Mouse (Mus musculus) liver, embryonic 13.5 days (tissue): ENCODE measurements around the gene Srgap2. TPM values are rescaled to one million over a fixed set of nuclear protein-coding genes. Genes with fewer than 3 reads are reported as not detected.

Source experiments
- ATAC-seq: fragments of 200-750 bp; cut with Nextera tagmentation; 2 replicates; pipeline ENCODE4 v1.8.0; 2017; ENCODE audit warnings: low read depth, mild to moderate bottlenecking, moderate number of reproducible peaks, moderate library complexity
- DNase-seq: peaks from one replicate; pipeline ENCODE4 v3.0.0; 2022
- H3K27ac ChIP-seq: fragments of 300-500 bp; sonication (generic); 2 replicates; pipeline ENCODE4 v1.5.1; 2015; ENCODE audit warnings: moderate library complexity, mild to moderate bottlenecking, inconsistent platforms
- H3K27me3 ChIP-seq: fragments of 300-500 bp; sonication (generic); 2 replicates; pipeline ENCODE4 v1.6.1; 2015; ENCODE audit warnings: mild to moderate bottlenecking, inconsistent platforms
- H3K36me3 ChIP-seq: fragments of 300-500 bp; sonication (generic); 2 replicates; pipeline ENCODE4 v1.6.1; 2015; ENCODE audit warnings: mild to moderate bottlenecking, inconsistent platforms
- H3K4me1 ChIP-seq: fragments of 300-500 bp; sonication (generic); replicated peaks from 2 replicates; pipeline ENCODE4 v1.6.1; 2015; ENCODE audit warnings: inconsistent platforms
- H3K4me2 ChIP-seq: fragments of 300-500 bp; sonication (generic); 2 replicates; pipeline ENCODE4 v1.6.1; 2015; ENCODE audit warnings: inconsistent platforms, mild to moderate bottlenecking, moderate library complexity
- H3K4me3 ChIP-seq: fragments of 300-500 bp; sonication (generic); replicated peaks from 2 replicates; pipeline ENCODE4 v1.5.1; 2015; ENCODE audit warnings: mild to moderate bottlenecking, inconsistent platforms
- H3K9ac ChIP-seq: fragments of 300-500 bp; sonication (generic); 2 replicates; pipeline ENCODE4 v1.6.1; 2015; ENCODE audit warnings: mild to moderate bottlenecking, inconsistent platforms
- H3K9me3 ChIP-seq: fragments of 300-500 bp; sonication (generic); replicated peaks from 2 replicates; pipeline ENCODE4 v1.6.1; 2016; ENCODE audit warnings: inconsistent platforms
- WGBS: fragments of 180-500 bp; shearing (Covaris S2); methylation state at CpG from one replicate; pipeline ENCODE4 v1.1.7; 2015; ENCODE audit not compliant: insufficient replicate concordance; 5-methylcytosine and 5-hydroxymethylcytosine counted together
- polyA plus RNA-seq: library from polyadenylated mRNA; unstranded; fragments of >200 nt; fragmentation: Nextera tagmentation; extraction: Ambion mirVana; gene quantifications from 2 replicates; pipeline ENCODE4 v1.2.1, GENCODE M21; 2015

Gene Srgap2
- polyA plus RNA-seq, 1 experiment from 2014 or later: 3.7 TPM

DNA sequence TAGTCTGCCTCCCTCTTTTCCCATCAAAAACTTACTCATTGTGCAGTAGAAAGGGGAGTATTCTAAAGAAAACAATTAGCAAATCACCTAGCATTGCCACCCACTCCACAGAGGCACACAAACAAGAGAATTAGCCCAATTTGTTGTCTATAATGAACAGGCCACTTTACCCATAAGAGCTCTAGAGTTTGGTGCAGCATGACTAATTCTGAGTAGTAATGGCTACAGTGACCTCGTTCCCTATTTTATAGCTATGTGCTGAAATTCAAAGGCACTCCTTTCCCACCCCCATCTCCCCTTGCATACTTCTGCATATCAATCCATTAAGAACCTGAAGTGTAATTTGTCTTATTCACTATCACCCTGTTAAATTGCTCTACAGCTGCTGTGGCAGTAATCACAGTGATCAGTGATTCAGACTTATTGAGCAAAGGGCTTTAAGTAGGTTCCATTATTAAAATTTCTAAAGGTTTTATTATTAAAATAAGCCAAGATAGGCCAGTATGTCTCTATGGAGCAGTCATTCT lies 64.5 kb downstream of the Srgap2 start:
- Histone ChIP-seq H3K36me3 (no peaks in the 10 kb centered on the region), H3K4me3 (no peak overlapping the region), H3K27me3 (no peaks in the 10 kb centered on the region), H3K4me2 (no peak overlapping the region), H3K4me1 (peaks cover 8% of the 10 kb centered on the region; the same call in 1 of the 2 replicates), H3K9ac (no peak overlapping the region), H3K9me3 (no peaks in the 10 kb centered on the region), H3K27ac (no peak overlapping the region)
- ATAC-seq: no peak
- no peak for DNase-seq
- WGBS: 82% methylated on average over 1 of the region's 1 CpGs

DNA sequence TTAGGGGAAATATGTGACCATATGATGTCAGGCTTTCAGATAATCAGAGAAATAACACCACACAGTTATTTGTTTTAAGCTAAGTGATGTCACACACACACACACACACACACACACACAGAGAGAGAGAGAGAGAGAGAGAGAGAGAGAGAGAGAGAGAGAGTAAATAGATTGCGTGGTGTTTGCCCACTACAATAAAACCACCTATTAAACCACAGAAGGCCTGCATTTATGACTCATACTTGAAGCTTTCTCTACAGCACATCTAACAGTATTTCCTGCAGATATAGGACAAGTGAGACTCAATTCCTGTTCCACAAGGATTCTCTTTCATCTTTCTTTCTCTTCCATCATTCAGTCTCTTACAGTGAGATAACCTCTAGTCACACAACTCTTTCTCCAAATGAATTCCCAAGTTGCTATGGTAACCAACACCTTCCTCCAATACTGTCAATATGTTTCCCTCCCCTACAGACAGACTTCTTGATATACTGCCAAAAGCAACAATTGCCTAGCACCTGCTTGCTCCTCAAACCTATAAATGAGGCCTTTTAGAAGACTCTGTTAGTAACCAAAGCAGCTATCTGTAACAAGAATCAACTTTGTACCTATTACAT lies 66.1 kb downstream of the Srgap2 start:
- 71% methylated on average over 1 of the region's 1 CpGs for WGBS
- Histone ChIP-seq H3K4me2 (no peak overlapping the region), H3K4me3 (no peak overlapping the region), H3K9me3 (no peaks in the 10 kb centered on the region), H3K9ac (no peak overlapping the region), H3K27me3 (no peaks in the 10 kb centered on the region), H3K27ac (no peak overlapping the region), H3K4me1 (0 out of 2 replicates have a peak, but pooled peaks cover 8% of the 10 kb centered on the region), H3K36me3 (no peaks in the 10 kb centered on the region)
- ATAC-seq (no peak), DNase-seq (no peak)

DNA sequence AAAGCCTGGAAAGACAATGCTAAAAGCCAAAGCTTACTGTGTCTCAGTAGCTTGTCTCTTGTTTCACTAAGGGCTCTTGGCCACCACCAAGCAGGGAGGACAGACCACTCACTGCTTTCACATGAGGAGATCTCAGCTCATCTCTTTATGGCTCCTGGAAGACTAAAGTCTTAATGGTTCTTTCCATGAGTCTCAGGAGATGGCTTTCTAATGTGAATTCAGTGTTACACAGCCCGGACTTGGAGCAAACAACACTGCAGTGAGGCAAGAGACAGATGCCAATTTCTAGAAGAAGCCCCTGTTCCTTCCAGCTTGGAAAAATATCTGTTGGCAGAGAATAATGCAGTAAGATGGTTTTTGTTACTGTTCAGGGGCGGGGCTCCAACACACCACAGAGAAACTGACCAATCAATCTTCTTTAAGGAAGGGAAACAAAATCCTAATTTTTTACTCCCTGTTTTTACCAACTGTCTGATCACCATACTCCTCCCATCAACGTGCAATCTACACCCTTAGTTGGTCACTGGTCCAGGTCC lies 71.7 kb downstream of the Srgap2 start:
- H3K27ac ChIP-seq: 0 out of 2 replicates have a peak overlapping the region, but pooled peaks have one; percentile 10
- no peak overlapping the region for H3K4me2 ChIP-seq
- no peak overlapping the region for H3K9ac ChIP-seq
- H3K36me3 ChIP-seq: no peaks in the 10 kb centered on the region
- ATAC-seq (no peak), DNase-seq (no peak)
- no peak overlapping the region for H3K4me3 ChIP-seq
- H3K4me1 ChIP-seq: peaks cover 26% of the 10 kb centered on the region
- H3K9me3 ChIP-seq: no peaks in the 10 kb centered on the region
- H3K27me3 ChIP-seq: no peaks in the 10 kb centered on the region
- WGBS: 72% methylated on average over 3 of the region's 3 CpGs

DNA sequence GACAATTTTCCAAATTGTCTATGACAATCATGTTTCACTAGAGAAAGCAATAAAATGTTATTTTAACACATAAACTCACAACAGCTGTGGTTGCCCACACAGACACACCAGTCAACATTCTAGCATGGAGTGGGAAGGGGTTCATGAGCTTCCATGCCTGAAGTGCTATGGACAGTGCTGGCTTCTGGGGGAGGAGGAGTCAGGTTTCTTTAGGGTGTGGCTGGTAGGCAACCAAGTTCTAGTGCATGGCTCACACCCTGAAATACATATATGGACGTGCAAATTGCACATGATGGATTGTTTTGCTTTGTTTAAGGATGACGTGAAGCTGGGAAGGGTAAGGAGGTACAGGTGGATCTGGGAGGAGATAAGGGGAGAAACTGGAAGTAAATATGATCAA lies 72.8 kb downstream of the Srgap2 start:
- Histone ChIP-seq H3K4me1 (peaks cover 28% of the 10 kb centered on the region), H3K27me3 (no peaks in the 10 kb centered on the region), H3K36me3 (no peaks in the 10 kb centered on the region), H3K4me2 (no peak overlapping the region), H3K9ac (no peak overlapping the region), H3K27ac (no peak overlapping the region), H3K4me3 (no peak overlapping the region), H3K9me3 (no peaks in the 10 kb centered on the region)
- DNase-seq (no peak), ATAC-seq (peak; percentile 84)
- WGBS: 54% methylated on average over 2 of the region's 2 CpGs

DNA sequence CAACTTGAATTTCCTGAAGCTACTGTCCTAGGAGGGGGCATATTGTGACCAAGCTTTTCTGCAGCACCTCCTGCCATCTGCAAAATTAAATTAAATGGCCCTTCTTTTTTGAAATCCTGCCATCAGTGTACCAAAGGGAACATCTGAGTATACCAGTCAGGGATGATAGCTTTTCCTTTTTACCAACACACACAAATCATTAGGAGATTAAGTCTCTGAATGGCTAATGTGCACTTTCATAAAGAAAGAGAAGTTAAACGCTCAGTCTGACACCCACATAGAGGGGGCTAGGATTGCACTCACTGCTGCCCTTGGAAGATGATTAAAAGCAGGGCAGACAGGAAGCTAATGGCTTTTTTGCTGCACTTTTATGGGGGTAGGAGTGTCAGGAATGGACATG lies 73.8 kb downstream of the Srgap2 start:
- Histone ChIP-seq H3K4me1 (peaks cover 37% of the 10 kb centered on the region), H3K36me3 (no peaks in the 10 kb centered on the region), H3K27me3 (no peaks in the 10 kb centered on the region), H3K4me2 (no peak overlapping the region), H3K9me3 (no peaks in the 10 kb centered on the region), H3K27ac (no peak overlapping the region), H3K4me3 (no peak overlapping the region), H3K9ac (no peak overlapping the region)
- 68% methylated on average over 1 of the region's 1 CpGs for WGBS
- ATAC-seq: no peak
- DNase-seq: no peak

DNA sequence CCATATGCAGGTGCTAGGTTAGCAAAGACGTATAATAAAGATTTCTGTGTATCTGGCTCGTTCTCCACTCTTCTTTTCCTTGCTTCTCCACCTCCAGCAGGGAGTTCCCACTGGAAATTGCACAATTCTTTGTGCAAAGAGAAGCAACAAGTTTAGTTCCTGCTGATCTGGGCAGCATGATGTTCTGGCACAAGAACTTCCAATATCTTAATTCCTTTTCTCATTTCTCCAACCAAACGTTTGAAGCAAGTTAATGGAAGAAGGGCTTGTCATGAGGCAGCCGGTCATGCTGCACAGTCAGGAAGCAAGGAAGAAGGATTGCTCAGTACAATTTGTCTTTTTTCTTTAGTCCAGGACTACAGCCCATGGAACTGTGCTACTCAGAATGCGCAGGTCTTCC lies 78.8 kb downstream of the Srgap2 start:
- DNase-seq (no peak), ATAC-seq (no peak)
- H3K4me2 ChIP-seq: no peak overlapping the region
- H3K27me3 ChIP-seq: no peaks in the 10 kb centered on the region
- no peak overlapping the region for H3K4me3 ChIP-seq
- peak overlapping the region; percentile 71 for H3K27ac ChIP-seq
- no peak overlapping the region for H3K9ac ChIP-seq
- no peaks in the 10 kb centered on the region for H3K9me3 ChIP-seq
- 71% methylated on average over 5 of the region's 5 CpGs for WGBS
- H3K4me1 ChIP-seq: peaks cover 59% of the 10 kb centered on the region
- H3K36me3 ChIP-seq: no peaks in the 10 kb centered on the region

DNA sequence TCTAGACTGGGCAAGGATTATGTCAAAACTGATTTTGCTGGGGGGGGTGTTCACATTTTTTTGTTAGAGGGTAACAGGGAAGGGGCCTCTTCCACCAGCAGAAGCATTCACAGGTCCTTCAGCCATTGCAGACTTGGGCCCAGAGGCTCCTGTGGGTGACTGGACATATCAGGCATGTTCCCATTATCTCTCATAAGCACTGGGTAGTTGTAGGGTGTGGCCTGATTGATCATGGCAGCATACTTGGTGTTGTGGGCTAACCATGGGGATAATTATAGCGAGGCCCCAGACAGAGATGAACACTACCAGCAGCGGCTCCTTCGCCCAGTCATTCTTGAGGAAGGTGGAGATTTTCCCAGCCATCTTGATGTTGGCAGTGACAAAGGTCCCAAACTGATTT lies 79.8 kb downstream of the Srgap2 start:
- H3K27me3 ChIP-seq: no peaks in the 10 kb centered on the region
- peak overlapping the region; percentile 42 for H3K4me2 ChIP-seq
- 16% methylated on average over 3 of the region's 3 CpGs for WGBS
- no peak overlapping the region for H3K4me3 ChIP-seq
- no peaks in the 10 kb centered on the region for H3K36me3 ChIP-seq
- H3K9ac ChIP-seq: no peak overlapping the region
- ATAC-seq (peak; percentile 100), DNase-seq (peak; percentile 78)
- peaks cover 61% of the 10 kb centered on the region for H3K4me1 ChIP-seq
- no peaks in the 10 kb centered on the region for H3K9me3 ChIP-seq
- peak overlapping the region; percentile 71 for H3K27ac ChIP-seq

DNA sequence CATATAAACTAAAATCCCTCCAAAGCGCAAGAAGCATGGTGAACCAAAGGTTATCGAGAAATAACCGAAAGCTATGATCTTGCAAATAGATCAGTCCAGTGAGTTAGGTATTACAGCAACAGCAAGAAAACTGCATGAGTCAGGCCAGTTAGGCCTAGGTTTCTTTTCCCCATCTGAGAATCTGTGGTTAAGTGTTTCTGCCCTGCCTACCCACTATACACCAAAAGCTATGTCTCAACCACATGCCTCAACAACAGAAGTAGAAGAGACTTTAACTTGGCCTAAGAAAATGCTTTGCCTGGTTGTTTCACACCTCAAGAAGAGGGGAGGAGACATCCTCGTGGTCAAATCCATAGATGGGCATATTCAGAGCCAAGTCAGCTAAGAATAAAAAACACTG lies 80.6 kb downstream of the Srgap2 start:
- 81% methylated on average over 4 of the region's 4 CpGs for WGBS
- DNase-seq: no peak
- H3K36me3 ChIP-seq: no peaks in the 10 kb centered on the region
- H3K4me2 ChIP-seq: no peak overlapping the region
- no peaks in the 10 kb centered on the region for H3K9me3 ChIP-seq
- ATAC-seq: no peak
- H3K27ac ChIP-seq: peak overlapping the region; percentile 71
- no peaks in the 10 kb centered on the region for H3K27me3 ChIP-seq
- H3K4me3 ChIP-seq: no peak overlapping the region
- H3K9ac ChIP-seq: peak overlapping the region; percentile 14; the same call in 1 of the 2 replicates
- H3K4me1 ChIP-seq: peaks cover 61% of the 10 kb centered on the region

DNA sequence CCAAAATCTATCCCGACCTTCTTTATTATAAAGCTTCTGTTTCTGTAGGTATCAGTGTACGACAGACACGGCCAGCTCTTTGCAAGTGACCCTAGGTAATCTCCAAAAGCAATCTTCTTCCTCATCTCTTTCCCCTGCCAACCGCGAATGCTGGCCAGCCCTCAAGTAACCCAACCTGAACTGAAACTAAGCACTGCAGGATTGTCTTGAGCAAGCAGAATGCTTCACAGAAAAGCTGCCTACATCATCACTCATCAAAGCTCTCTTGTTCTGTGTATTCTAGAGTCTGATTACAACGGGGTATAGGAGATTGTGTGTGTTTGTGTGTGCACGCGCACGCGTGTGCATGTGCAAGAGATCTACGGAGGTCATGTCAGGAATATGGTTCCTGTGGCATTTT lies 88.6 kb downstream of the Srgap2 start:
- no peak for ATAC-seq
- Histone ChIP-seq H3K36me3 (no peaks in the 10 kb centered on the region), H3K9ac (no peak overlapping the region), H3K4me1 (peaks cover 13% of the 10 kb centered on the region), H3K27ac (no peak overlapping the region), H3K27me3 (no peaks in the 10 kb centered on the region), H3K4me3 (no peak overlapping the region), H3K9me3 (no peaks in the 10 kb centered on the region), H3K4me2 (no peak overlapping the region)
- no peak for DNase-seq
- 65% methylated on average over 11 of the region's 11 CpGs for WGBS

DNA sequence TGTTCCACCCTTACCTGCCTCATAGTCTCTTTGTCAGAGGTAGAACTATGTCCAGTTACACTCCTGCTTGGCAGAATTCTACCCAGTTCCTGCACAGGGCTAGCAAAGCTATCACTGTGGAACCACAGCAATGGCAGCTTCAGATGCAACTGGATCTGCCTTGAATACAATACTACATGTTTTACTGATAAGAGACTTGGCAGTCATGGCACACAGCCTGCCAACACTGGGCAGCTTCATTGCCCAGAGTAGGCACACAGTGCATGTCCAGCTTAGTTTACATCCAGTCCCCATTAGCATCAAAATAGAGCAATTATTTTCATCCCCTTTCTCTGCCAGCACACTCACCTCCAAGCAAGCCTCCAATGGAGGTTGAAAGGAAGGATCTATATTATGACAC lies 89.2 kb downstream of the Srgap2 start:
- ATAC-seq (no peak), DNase-seq (no peak)
- H3K36me3 ChIP-seq: no peaks in the 10 kb centered on the region
- no peaks in the 10 kb centered on the region for H3K27me3 ChIP-seq
- H3K9me3 ChIP-seq: no peaks in the 10 kb centered on the region
- H3K4me2 ChIP-seq: no peak overlapping the region
- peaks cover 8% of the 10 kb centered on the region for H3K4me1 ChIP-seq
- H3K9ac ChIP-seq: no peak overlapping the region
- H3K4me3 ChIP-seq: no peak overlapping the region
- 0 out of 2 replicates have a peak overlapping the region, but pooled peaks have one; percentile 27 for H3K27ac ChIP-seq

DNA sequence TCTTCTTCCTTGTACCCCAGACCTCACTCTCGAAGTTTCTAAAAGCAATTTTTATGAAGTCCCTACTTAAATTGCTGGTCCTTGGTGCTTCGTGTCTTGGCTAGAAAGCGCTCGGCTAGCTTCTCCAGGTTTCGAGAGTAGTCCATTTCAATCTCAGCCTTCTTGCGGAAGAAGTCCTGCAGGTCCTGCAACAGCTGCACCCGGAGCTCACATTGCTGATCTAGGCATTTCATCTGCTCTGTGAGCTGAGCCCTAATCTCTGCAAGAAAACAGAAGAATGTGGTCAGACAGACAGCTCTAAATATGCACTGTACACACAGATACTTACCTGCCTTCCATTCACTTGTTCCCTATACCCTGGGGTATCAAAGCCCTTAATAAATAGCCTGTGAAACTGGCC lies 90.5 kb downstream of the Srgap2 start:
- Histone ChIP-seq H3K4me1 (peaks cover 14% of the 10 kb centered on the region; the same call in 1 of the 2 replicates), H3K4me3 (no peak overlapping the region), H3K27ac (no peak overlapping the region), H3K4me2 (no peak overlapping the region), H3K36me3 (no peaks in the 10 kb centered on the region), H3K27me3 (no peaks in the 10 kb centered on the region), H3K9me3 (no peaks in the 10 kb centered on the region), H3K9ac (no peak overlapping the region)
- WGBS: 88% methylated on average over 7 of the region's 7 CpGs
- ATAC-seq (no peak), DNase-seq (no peak)
